Mouse (Mus musculus): ENCODE data around the gene Olfr214.
"Not testable (repeated sequence)": the region's sequence is repeated elsewhere in the genome, so short reads cannot be mapped to it uniquely, and the experiment has no call there.

Olfr214 gene

GRCm38 (mm10) chr6:116553935-116554334 is at the start of gene Olfr214:
Olfr214 (plus strand) TSS chr6:116554235.
- no peak for DNase-seq (ENCODE audit: low spot score)

DNA sequence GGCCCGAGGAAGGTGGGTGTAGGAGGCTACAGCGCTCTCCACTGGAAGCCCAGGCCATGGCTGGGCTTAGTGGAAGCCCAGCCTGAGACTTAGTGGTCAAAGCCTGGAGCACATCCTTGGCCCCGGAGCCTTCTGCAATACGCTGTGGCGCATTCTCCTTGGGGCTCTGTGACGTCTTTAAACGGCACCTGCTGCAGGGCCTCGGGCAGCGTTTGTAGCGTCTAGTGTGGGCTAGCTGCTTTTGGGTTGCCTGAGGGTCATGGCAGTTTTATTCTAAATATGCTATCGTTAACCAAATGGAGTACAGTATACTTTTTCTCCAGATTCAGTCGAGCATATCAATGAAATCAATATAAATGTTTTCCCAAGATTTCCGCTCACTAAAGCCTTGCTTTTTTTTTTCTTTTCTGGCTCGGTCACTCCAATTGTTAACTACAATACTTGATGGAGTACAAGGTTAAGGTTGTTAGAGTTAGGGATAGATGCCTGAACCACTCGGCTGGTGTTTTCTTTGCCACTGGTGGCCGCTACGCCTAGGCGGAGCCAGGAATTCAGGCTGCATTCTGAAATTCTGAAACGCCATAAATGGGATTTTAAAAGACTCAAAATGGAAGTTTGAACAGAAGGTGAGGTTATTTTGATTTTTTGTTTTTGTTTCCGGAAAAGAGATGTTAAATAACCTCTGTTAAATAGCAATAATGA is 47.6 kb upstream of the Olfr214 start, which contains the start of gene Olfr212:
TSS of gene Olfr212 (plus strand) at position 215 of the 702 bp plus-strand sequence.
- DNase-seq (ENCODE audit: low spot score) = not testable (repeated sequence)

GRCm38 (mm10) chr6:116514832-116515231 is 39.2 kb upstream of the Olfr214 start:
- DNase-seq (ENCODE audit: low spot score) = no peak

- no peak for DNase-seq (ENCODE audit: low spot score)
Observed at GRCm38 (mm10) chr6:116538156-116538555, 15.9 kb upstream of the Olfr214 start, which contains the start of gene Olfr213. Olfr213 (plus strand) TSS chr6:116538456.

- no peak for DNase-seq (ENCODE audit: low spot score)
Observed at GRCm38 (mm10) chr6:116542500-116542899, 11.5 kb upstream of the Olfr214 start.

- not testable (repeated sequence) for DNase-seq (ENCODE audit: low spot score)
Observed at GRCm38 (mm10) chr6:116550841-116551240, 3.2 kb upstream of the Olfr214 start, which contains the start of gene Gm5580. Gm5580 (plus strand) TSS chr6:116551141.

GRCm38 (mm10) chr6:116554952-116555351 is 917 bp downstream of the Olfr214 start:
- DNase-seq (ENCODE audit: low spot score) = no peak

- DNase-seq (ENCODE audit: low spot score) = no peak
Observed at GRCm38 (mm10) chr6:116569834-116570233, 15.8 kb downstream of the Olfr214 start.

- DNase-seq (ENCODE audit: low spot score) = no peak
Observed at GRCm38 (mm10) chr6:116584095-116584494, 30.1 kb downstream of the Olfr214 start, which contains the start of gene Olfr215. Olfr215 (minus strand) TSS chr6:116584195.

GRCm38 (mm10) chr6:116600969-116601368 is 46.9 kb downstream of the Olfr214 start:
- DNase-seq (ENCODE audit: low spot score) = not testable (repeated sequence)

GRCm38 (mm10) chr6:116607230-116607629 is 53.2 kb downstream of the Olfr214 start:
- no peak for DNase-seq (ENCODE audit: low spot score)
